Mouse (Mus musculus) frontal cortex, postnatal 36 days (tissue): ENCODE measurements around the gene Lrrc20.
"Not testable (repeated sequence)": the region's sequence is repeated elsewhere in the genome, so short reads cannot be mapped to it uniquely, and the experiment has no call there.

Experiments used
- DNase-seq, 2 experiments: peaks; one replicate each; pipeline ENCODE4 v3.0.0; 2022; ENCODE audit warnings: low spot score in 2 of 2

The Lrrc20 gene

GRCm38 (mm10) chr10:61475594-61476439 is at the start of gene Lrrc20:
Lrrc20 (plus strand) TSS chr10:61475801.
- peak; percentile 92 to 96 for DNase-seq

DNA sequence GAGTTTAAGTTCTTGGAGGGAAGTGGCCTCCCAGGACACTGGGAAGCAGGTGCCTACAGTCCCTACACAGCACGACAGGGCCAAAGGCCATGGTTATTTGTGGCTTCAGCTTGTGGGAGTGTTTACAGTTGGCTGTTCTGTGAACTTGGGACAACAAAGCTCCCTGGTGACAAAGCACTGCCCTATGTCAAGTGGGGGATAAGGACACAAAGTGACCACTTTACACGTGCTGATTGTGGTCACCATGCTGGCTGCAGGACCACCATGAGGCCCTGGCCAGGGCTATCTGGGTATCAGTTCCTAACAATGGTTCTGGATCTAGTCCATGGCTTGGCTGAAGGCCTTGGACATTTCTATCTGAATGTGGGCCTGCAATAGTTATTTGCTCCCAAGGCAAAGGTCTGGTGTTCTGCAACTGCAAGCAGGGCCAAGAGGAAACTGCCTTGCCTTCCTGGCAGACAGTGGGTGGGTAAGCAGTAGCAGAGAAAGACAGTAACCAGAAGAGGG is 49.3 kb upstream of the Lrrc20 start:
- no peak for DNase-seq

DNA sequence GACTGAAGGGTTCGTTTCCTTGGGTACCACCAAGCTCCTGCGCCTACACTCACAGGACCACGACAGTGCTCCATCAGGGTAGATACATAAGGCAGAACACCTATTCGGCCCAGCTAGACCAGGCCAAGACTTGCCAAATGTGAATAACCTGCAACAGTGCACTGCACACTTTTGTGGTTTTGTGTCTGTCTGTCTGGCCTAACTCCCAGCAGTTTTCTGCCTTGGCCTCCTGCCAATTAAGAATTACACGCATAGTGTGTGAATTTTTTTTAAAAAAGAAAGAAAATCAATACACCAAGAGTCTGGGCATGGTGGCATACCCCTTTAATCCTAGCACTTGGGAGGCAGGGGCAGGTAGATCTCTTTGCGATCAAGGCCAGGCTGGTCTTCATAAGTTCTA is 47.6 kb upstream of the Lrrc20 start:
- no peak for DNase-seq

GRCm38 (mm10) chr10:61428416-61428815 is 47.2 kb upstream of the Lrrc20 start:
- DNase-seq, result no peak

DNA sequence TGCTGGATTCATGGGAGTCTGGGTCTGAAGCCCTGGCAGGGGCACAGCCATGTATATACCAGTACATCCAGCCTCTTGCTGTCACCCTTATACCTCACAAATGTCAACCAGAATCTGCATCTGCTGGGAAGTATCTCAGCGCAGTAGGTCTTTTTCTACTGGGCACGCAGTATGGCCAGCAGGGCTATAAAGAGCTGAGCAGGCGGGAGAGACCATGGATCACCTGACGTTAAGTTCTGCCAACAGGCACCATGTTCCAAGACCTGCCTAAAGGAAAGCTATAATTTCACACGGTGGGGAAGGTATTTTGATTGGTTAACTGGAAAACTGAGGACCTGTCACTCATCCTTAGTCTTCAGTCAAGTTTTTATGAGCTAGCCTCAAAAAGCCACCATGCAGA is 46.6 kb upstream of the Lrrc20 start:
- DNase-seq, result no peak

DNA sequence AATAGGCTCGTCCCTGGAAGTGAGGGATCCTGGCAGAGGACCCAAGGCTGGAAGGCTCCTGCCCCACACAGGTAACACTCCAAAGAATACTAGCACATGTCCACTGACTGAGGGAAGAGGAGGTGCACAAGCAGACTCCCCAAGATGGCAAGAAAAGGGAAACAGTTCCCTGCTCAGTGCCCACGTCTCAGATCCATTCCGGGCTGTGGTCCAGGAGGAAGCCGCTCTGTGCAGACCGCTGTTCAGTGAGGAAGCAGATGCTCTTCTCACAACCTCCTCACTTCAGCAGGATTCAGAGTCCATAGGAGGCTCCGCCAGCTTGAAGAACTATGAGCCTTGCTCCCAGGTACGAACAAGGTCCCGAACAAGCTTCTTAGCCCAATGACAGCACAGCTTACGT is 44.2 kb upstream of the Lrrc20 start:
- peak; percentile 75 to 82 for DNase-seq

DNA sequence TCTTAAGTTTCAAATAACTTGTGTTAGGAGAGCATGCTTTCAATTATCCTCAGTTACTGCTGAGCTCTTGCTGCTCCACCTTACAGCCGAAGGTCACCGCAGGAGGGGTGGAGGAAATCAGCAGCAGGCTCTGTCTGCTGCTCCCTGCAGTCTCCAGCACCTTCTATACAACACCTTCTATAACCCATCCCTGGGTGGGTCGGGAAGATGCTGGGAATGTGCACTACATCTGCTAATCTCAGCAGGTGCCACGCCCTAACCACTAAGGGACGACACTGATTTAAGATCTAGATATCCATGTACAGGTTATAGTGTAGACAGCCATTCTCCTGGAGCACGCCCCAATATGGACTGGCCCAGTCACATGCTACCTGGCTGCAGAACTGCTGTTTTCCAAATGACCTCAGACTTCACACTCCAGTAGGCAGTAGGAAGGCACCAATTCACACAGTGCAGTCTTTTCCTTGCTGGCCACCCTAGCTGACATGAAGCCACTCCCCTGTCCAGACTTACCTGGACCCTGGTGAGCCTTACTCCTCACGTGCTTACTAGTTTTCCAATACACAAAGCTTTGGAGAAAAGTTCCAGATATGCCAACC is 35.3 kb upstream of the Lrrc20 start:
- no peak for DNase-seq

GRCm38 (mm10) chr10:61443456-61443855 is 32.1 kb upstream of the Lrrc20 start:
- DNase-seq, result no peak

GRCm38 (mm10) chr10:61443876-61444275 is 31.7 kb upstream of the Lrrc20 start:
- DNase-seq, result no peak

DNA sequence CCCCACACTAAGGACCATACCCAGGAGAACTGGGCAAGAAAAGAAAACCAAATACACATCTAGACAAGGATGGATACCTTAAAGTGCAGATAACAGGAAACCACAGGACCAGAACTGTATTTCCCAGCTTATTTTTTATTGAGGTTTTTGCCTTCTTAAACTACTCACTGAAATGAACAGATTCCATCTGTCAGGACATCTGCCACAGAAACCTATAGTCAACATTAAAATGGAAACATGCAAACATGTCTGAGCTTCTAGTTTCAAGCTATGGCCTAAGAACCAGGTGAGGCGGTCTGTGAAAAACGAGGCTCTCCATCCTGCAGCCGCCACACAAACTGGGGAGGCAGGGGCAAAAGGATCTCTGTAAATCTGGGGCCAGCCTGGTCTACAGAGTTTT is 30.6 kb upstream of the Lrrc20 start:
- no peak for DNase-seq

DNA sequence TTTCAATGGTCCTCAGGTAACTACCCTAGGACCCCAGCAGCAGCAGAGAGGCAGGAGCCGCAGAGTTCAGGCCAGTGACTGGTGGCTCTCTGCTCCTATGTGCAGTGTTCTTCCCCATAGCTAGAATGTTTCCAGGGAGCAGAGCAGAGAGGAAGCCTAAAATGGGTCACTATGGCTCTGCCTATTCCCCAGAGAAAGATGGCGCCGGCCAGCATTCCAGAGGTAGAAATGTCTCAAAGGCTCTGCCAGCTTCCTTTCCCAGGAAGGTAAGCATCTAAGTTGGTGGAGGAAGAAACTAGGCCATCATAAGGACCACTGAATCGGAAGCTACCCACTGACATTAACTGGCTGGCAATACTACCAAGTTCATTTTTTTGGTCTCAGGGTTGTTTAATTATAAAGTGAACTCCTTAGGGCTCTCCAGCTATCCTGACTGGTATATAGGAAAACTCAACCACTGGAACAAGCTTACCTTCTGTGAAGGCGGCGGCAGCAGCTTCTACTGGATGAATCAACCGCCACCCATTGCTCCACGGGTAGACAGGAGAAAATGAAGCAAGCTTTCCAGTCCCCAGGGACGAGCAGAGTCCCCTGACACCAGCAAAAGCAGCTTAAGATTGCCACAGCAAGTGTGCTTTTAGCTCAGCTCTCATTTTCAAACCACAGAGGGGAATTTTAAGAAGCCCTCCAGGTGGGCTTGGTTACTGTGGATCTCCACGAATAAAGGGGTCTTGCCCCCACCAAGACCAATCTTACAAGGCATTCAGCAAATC is 27.8 kb upstream of the Lrrc20 start:
- DNase-seq, result no peak

DNA sequence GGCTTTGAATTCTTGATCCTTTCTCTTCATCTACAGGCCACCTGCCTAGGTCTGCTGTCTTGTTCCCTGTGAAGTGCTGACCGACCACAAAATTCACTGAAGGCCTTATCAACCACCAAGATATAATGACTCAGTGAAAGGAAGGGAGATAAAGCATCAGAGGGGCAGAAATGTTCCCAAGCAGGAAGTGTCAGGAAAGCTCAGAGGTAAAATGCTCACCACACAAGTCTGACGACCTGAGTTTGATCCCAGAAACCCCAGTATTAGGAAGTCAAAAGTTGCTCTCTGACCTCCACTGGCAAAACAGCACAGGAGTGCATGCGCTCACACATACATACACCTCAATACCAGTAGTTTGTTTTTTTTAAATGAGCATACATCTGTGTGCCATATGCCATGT is 26.8 kb upstream of the Lrrc20 start:
- DNase-seq, result no peak

DNA sequence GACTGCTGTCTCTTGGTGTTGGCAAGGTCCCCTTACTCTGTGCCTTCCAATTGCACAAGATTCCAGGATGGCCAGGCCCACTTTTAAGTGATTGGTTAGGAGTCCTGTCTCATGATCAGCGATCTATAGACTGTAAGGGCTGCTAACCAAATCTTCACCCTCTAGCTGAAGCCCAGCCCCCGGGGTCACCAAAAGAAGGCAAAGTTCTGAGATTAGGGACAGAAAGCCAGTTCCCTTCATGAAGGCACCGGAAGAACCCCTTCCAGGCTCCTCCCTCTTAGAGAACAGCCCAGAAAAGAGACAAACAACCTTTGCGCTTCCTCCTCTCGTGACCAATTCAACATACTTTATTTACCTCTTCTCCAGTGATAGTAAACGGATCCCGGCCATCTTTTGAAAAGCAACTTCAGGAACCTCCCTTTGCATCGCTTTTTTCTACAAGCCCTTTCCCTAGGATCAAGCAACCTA is 24.1 kb upstream of the Lrrc20 start:
- no peak for DNase-seq

DNA sequence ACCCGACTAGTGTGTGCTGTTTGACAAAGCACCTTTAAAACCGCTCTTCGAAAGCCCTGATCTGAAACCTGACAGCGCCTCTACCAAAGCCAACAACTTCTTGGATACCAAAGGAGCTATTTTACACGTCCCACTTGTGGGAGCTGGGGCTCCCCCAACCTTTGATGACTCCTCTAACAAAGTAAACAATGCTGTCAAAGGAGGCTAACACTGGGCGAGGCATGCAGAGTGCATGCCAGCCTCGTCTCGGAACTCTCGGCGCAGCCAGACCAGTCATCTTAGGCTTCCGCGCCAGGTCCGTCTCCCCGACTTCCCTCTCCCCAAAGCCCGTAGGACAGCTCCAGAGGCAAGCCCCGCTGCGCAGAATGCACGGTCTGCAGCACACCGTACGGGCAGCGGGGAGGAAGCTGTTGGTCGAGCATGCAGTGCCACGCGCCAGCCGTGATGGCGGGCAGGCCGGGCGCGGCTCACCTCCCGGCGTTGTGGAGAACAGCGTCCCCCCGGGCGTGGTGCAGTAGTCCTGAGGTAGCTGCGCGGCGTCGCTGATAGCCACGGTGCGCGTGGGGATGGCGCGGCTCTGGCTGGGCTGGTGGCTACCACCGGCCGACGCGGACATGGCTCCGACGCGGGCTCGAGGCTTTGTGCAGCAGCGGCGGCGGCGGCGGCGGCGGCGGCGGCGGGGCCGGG is 23.5 kb upstream of the Lrrc20 start:
- peak; percentile 41 to 60 for DNase-seq

GRCm38 (mm10) chr10:61452645-61453044 is 23.0 kb upstream of the Lrrc20 start, which contains the start of gene Eif4ebp2:
Eif4ebp2 (minus strand) TSS chr10:61452661.
- DNase-seq, result peak; percentile 98 to 99

GRCm38 (mm10) chr10:61453171-61453570 is 22.4 kb upstream of the Lrrc20 start:
- not testable (repeated sequence) for DNase-seq

GRCm38 (mm10) chr10:61457182-61457581 is 18.4 kb upstream of the Lrrc20 start:
- DNase-seq, result no peak

- no peak for DNase-seq
Observed at GRCm38 (mm10) chr10:61465009-61465408, 10.6 kb upstream of the Lrrc20 start.

DNA sequence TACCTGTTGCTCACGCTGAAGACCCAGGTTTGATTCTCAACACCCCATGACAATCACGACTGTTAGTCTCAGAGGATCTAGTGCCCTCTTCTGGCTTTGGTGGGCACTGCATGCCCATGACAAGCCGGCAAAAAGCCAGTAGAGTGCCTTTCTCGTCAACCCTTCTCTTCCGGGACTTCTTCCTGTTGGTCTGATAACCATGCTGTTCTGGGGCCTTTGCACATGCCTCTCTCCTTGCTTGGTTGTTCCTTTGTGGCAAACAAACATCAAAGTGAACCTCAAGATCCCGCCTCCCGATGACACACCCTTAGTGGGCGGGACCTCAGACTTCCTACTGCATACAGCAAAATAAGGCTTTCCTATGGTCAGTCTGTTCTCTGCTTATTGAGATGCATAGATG is 9.4 kb upstream of the Lrrc20 start:
- DNase-seq, result no peak

DNA sequence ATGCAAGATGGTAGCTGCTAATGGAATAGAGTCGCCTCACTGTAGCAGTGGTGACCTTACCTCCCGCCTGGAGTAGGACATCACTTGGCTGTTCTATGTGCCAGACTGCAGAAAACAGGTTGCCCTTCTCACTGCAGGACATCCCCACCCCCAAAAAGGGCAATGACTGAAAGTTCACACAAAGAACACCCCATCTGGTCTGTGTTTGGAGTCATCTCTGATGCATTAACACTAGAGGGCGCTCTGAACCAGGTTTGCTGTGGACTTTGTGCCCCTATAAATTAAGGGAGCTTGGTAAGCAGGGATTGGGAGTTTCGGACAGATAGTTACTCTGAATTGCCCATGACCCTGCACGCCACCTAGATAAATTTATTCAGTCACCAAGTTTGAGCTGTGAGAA is 8.7 kb upstream of the Lrrc20 start:
- DNase-seq, result no peak

DNA sequence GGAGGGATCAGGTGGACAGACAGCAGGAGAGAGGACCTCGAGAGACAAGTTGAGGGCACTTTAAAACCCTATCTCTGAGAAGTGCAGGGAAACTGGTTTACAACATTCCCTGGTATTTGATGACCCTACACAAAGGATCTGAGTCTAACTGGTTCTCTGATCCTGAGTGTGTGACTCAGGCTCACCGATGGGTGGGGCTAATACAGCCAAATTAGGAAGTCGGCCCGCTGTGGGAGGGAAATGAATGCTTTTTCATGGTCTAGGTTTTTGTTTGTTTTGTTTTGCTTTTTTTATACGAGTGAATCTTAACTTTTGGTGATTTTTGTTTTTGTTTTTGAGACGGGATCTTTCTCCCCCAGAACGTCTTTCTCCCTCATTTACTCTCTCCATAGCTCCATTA is 6.7 kb upstream of the Lrrc20 start:
- no peak for DNase-seq

DNA sequence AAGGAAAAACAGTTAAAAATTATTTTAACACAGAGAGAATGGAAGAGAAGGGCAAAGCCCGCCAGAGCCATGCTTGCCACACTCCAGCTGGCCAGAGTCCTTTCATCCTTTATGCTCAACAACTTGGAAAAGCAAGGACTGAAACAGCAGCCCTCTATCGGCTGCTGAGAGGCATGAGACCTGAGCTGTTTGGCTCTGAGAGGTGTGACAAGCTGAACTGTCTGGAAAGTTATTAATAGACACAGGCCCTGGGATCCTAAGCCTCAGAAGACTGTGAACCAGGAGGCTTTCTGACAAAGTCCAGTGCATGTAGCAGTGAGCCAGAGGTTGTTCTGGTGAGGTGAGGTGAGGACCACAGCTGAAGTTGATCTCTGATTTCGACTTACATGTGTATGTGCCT is 2.0 kb upstream of the Lrrc20 start:
- no peak for DNase-seq
